ENCODE assay signal across 23 mouse cellular contexts in genomic region chr4:24765469-24765868, GRCm38 (mm10).
DNase-seq lines count a peak whose midpoint lies in the region; ATAC-seq and TF ChIP-seq lines count a peak whose summit lies in the region.
"Had no signal": no experiment of that assay in that cellular context is flagged by ENCODE, and none has a peak within 500 bp of the region (broad histone marks: within the 10 kb centered on the region; RNA-seq: fewer than 3 reads in every experiment).

No protein-coding gene starts in this region.

- H3K4me3 ChIP-seq in midbrain, embryonic 14.5 days (replicated peaks; ENCODE audit: low read depth, low read length), result no peak overlapping the region
- no peak overlapping the region for H3K4me3 ChIP-seq in midbrain, embryonic 10.5 days
- H3K4me3 ChIP-seq in forebrain, embryonic 12.5 days (replicated peaks), result no peak overlapping the region
- no peak overlapping the region for H3K4me3 ChIP-seq in forebrain, embryonic 15.5 days
- H3K4me3 ChIP-seq in hindbrain, postnatal 0 days (ENCODE audit: low read length), result no peak overlapping the region
- H3K4me3 ChIP-seq: limb, embryonic 15.5 days; liver, embryonic 15.5 days; lung, embryonic 15.5 days had no signal

- no peaks in the 10 kb centered on the region for H3K9me3 ChIP-seq in midbrain, embryonic 14.5 days (ENCODE audit: control insufficient read depth, low read length)
- no peaks in the 10 kb centered on the region for H3K9me3 ChIP-seq in midbrain, embryonic 10.5 days (replicated peaks)
- no peaks in the 10 kb centered on the region for H3K9me3 ChIP-seq in forebrain, embryonic 12.5 days
- H3K9me3 ChIP-seq in forebrain, embryonic 15.5 days, result no peaks in the 10 kb centered on the region
- no peaks in the 10 kb centered on the region for H3K9me3 ChIP-seq in hindbrain, postnatal 0 days (ENCODE audit: low read length)
- H3K9me3 ChIP-seq: limb, embryonic 15.5 days; liver, embryonic 15.5 days; lung, embryonic 15.5 days had no signal

- no peak for ATAC-seq in midbrain, embryonic 14.5 days (ENCODE audit: low FRiP score, low TSS enrichment)
- ATAC-seq in forebrain, embryonic 12.5 days (ENCODE audit: low FRiP score), result peak; percentile 73
- peak; percentile 70 for ATAC-seq in forebrain, embryonic 15.5 days (replicated peaks)
- ATAC-seq in hindbrain, postnatal 0 days, result peak; percentile 51; the same call in 1 of the 2 replicates
- ATAC-seq in megakaryocyte-erythroid progenitor cell, adult 5-6 weeks (replicated peaks; ENCODE audit: low FRiP score, low TSS enrichment, poor library complexity, severe bottlenecking), result no peak
- ATAC-seq: activated CD4-positive, CD25-positive, alpha-beta regulatory T cell, adult 4 months had no signal

- H3K4me2 ChIP-seq in midbrain, embryonic 14.5 days (ENCODE audit: low read length), result no peak overlapping the region
- H3K4me2 ChIP-seq in forebrain, embryonic 12.5 days, result no peak overlapping the region
- no peak overlapping the region for H3K4me2 ChIP-seq in forebrain, embryonic 15.5 days (replicated peaks)
- H3K4me2 ChIP-seq in hindbrain, postnatal 0 days (ENCODE audit: low read depth, low read length), result no peak overlapping the region
- H3K4me2 ChIP-seq: heart, embryonic 11.5 days; limb, embryonic 15.5 days; liver, embryonic 15.5 days; lung, embryonic 15.5 days had no signal

- peaks cover 3% of the 10 kb centered on the region; the same call in 1 of the 2 replicates for H3K4me1 ChIP-seq in midbrain, embryonic 14.5 days (ENCODE audit: control insufficient read depth, insufficient read depth, low read length)
- no peaks in the 10 kb centered on the region for H3K4me1 ChIP-seq in midbrain, embryonic 10.5 days
- no peaks in the 10 kb centered on the region; the same call in 1 of the 2 replicates for H3K4me1 ChIP-seq in forebrain, embryonic 12.5 days
- 0 out of 2 replicates have a peak, but pooled peaks cover 3% of the 10 kb centered on the region for H3K4me1 ChIP-seq in forebrain, embryonic 15.5 days
- H3K4me1 ChIP-seq in hindbrain, postnatal 0 days (ENCODE audit: insufficient read depth, low read length), result no peaks in the 10 kb centered on the region
- H3K4me1 ChIP-seq: limb, embryonic 15.5 days; liver, embryonic 15.5 days; lung, embryonic 15.5 days had no signal

- no peaks in the 10 kb centered on the region for H3K27me3 ChIP-seq in midbrain, embryonic 14.5 days (ENCODE audit: control insufficient read depth, insufficient read depth, low read length)
- no peaks in the 10 kb centered on the region for H3K27me3 ChIP-seq in midbrain, embryonic 10.5 days (ENCODE audit: low read depth, poor library complexity, severe bottlenecking)
- H3K27me3 ChIP-seq in forebrain, embryonic 12.5 days, result no peaks in the 10 kb centered on the region
- H3K27me3 ChIP-seq in forebrain, embryonic 15.5 days, result no peaks in the 10 kb centered on the region
- no peaks in the 10 kb centered on the region for H3K27me3 ChIP-seq in hindbrain, postnatal 0 days (ENCODE audit: insufficient read depth, low read length)
- H3K27me3 ChIP-seq: limb, embryonic 15.5 days; liver, embryonic 15.5 days; lung, embryonic 15.5 days had no signal

- no peak overlapping the region for H3K9ac ChIP-seq in midbrain, embryonic 14.5 days (replicated peaks; ENCODE audit: low read length)
- no peak overlapping the region for H3K9ac ChIP-seq in forebrain, embryonic 12.5 days
- H3K9ac ChIP-seq in forebrain, embryonic 15.5 days (replicated peaks), result no peak overlapping the region
- no peak overlapping the region for H3K9ac ChIP-seq in hindbrain, postnatal 0 days (replicated peaks; ENCODE audit: low read length)
- H3K9ac ChIP-seq: limb, embryonic 15.5 days; liver, embryonic 15.5 days; lung, embryonic 15.5 days had no signal

- intact Hi-C loops in heart, postnatal 36 days (cut with DNase I), result no loop called here

- 50% methylated on average over 3 of the region's 3 CpGs for WGBS in midbrain, embryonic 14.5 days
- 87% methylated on average over 3 of the region's 3 CpGs for WGBS in midbrain, embryonic 10.5 days
- 64% methylated on average over 3 of the region's 3 CpGs for WGBS in forebrain, embryonic 12.5 days
- 42% methylated on average over 3 of the region's 3 CpGs for WGBS in forebrain, embryonic 15.5 days
- 52% methylated on average over 3 of the region's 3 CpGs for WGBS in hindbrain, postnatal 0 days

- peak; percentile 19 for DNase-seq in midbrain, embryonic 14.5 days
- DNase-seq in midbrain, embryonic 10.5 days (ENCODE audit: low spot score), result no peak
- DNase-seq in hindbrain, postnatal 0 days (ENCODE audit: low spot score), result peak; percentile 11
- DNase-seq in heart, postnatal 36 days, result no peak
- DNase-seq in T-cell, adult 2 months (ENCODE audit: low spot score), result no peak
- DNase-seq: adrenal gland, adult 8-10 months; cerebellum, adult 8-10 months; cerebellum, postnatal 36 days; gastrocnemius, postnatal 14 days; heart, adult 11 months; kidney, adult 2 months; kidney, postnatal 10 days; left cerebral cortex, postnatal 4 days; lung, postnatal 4 days; thymus, postnatal 14 days had no signal

- no peak overlapping the region for H3K27ac ChIP-seq in midbrain, embryonic 14.5 days (replicated peaks; ENCODE audit: low read depth, low read length)
- no peak overlapping the region for H3K27ac ChIP-seq in midbrain, embryonic 10.5 days (replicated peaks)
- H3K27ac ChIP-seq in forebrain, embryonic 12.5 days, result no peak overlapping the region
- H3K27ac ChIP-seq in forebrain, embryonic 15.5 days (replicated peaks), result no peak overlapping the region
- no peak overlapping the region for H3K27ac ChIP-seq in hindbrain, postnatal 0 days
- H3K27ac ChIP-seq: limb, embryonic 15.5 days; liver, embryonic 15.5 days; lung, embryonic 15.5 days had no signal

- H3K36me3 ChIP-seq in midbrain, embryonic 14.5 days (ENCODE audit: control insufficient read depth, insufficient read depth, low read length), result no peaks in the 10 kb centered on the region
- H3K36me3 ChIP-seq in midbrain, embryonic 10.5 days, result no peaks in the 10 kb centered on the region
- no peaks in the 10 kb centered on the region for H3K36me3 ChIP-seq in forebrain, embryonic 12.5 days (replicated peaks)
- no peaks in the 10 kb centered on the region for H3K36me3 ChIP-seq in forebrain, embryonic 15.5 days
- no peaks in the 10 kb centered on the region for H3K36me3 ChIP-seq in hindbrain, postnatal 0 days (ENCODE audit: insufficient read depth, low read length)
- H3K36me3 ChIP-seq: limb, embryonic 15.5 days; liver, embryonic 15.5 days; lung, embryonic 15.5 days had no signal

- TF ChIP-seq CTCF in hindbrain, postnatal 0 days (IDR thresholded peaks at IDR 0.05; ENCODE audit: low read depth), result no peak

Comparison
In these comparisons a context has a peak if more than half of its experiments do, and no peak if none do; other contexts are left out.
1. DNase-seq: peak in midbrain, embryonic 14.5 days (single experiment) and hindbrain, postnatal 0 days (single experiment); none in midbrain, embryonic 10.5 days (single experiment), heart, postnatal 36 days (0 of 2) and T-cell, adult 2 months (single experiment).
2. ATAC-seq: peak in forebrain, embryonic 12.5 days (single experiment), forebrain, embryonic 15.5 days (single experiment) and hindbrain, postnatal 0 days (single experiment); none in midbrain, embryonic 14.5 days (single experiment) and megakaryocyte-erythroid progenitor cell, adult 5-6 weeks (single experiment).